Mouse (Mus musculus): Measurements from ENCODE around the gene Nol6.

DNA sequence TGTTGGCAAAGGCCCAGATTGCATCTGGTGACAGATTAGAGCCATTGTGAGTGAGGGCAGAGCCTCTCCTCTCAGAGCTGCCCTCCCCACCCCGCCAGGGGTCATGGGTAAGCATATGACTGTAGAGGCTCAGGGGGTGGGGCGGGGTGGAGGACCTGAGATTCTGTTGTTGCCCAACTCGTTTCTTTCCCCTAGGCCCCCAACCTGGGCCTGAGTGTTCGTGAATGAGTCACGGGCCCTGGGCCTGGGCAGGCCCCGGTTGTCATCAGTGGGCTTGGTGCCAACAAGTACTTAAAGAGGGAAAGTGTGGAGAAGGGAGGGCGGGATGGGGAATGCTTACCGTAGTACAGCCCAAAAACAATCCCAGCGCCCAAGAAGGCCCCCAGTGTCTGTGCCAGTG, 29.9 kb downstream of the Nol6 start:
- TF ChIP-seq GATA1 (IDR thresholded peaks at IDR 0.05; ENCODE audit: borderline replicate concordance, low read length) (no peak), FLI1 (IDR thresholded peaks at IDR 0.05; ENCODE audit: low read length) (no peak)

All from megakaryocyte, embryonic 14.5 days (primary cell).